Mouse (Mus musculus) intestine, embryonic 15.5 days (tissue): ENCODE measurements around the gene Gpx3. TPM values are rescaled to one million over a fixed set of nuclear protein-coding genes. Genes with fewer than 3 reads are reported as not detected.

Experiments used
- ATAC-seq: fragments of 200-750 bp; cut with Nextera tagmentation; 2 replicates; pipeline ENCODE4 v1.8.0; 2017; ENCODE audit warnings: moderate TSS enrichment, moderate library complexity
- H3K27ac ChIP-seq: fragments of 300-500 bp; sonication (generic); 2 replicates; pipeline ENCODE4 v1.5.1; 2015; ENCODE audit warnings: mild to moderate bottlenecking, inconsistent platforms
- H3K27me3 ChIP-seq: fragments of 300-500 bp; sonication (generic); replicated peaks from 2 replicates; pipeline ENCODE4 v1.6.1; 2015; ENCODE audit warnings: inconsistent platforms
- H3K36me3 ChIP-seq: fragments of 300-500 bp; sonication (generic); 2 replicates; pipeline ENCODE4 v1.6.1; 2015; ENCODE audit warnings: inconsistent platforms
- H3K4me1 ChIP-seq: fragments of 300-500 bp; sonication (generic); replicated peaks from 2 replicates; pipeline ENCODE4 v1.6.1; 2015; ENCODE audit warnings: inconsistent platforms
- H3K4me2 ChIP-seq: fragments of 300-500 bp; sonication (generic); replicated peaks from 2 replicates; pipeline ENCODE4 v1.6.1; 2015; ENCODE audit warnings: mild to moderate bottlenecking, inconsistent platforms
- H3K4me3 ChIP-seq: fragments of 300-500 bp; sonication (generic); replicated peaks from 2 replicates; pipeline ENCODE4 v1.5.1; 2015; ENCODE audit warnings: inconsistent platforms
- H3K9ac ChIP-seq: fragments of 300-500 bp; sonication (generic); 2 replicates; pipeline ENCODE4 v1.6.1; 2015; ENCODE audit warnings: inconsistent platforms
- H3K9me3 ChIP-seq: fragments of 300-500 bp; sonication (generic); 2 replicates; pipeline ENCODE4 v1.6.1; 2016; ENCODE audit warnings: inconsistent platforms
- WGBS: fragments of 180-500 bp; shearing (Covaris S2); methylation state at CpG from one replicate; pipeline ENCODE4 v1.1.7; 2015; 5-methylcytosine and 5-hydroxymethylcytosine counted together
- polyA plus RNA-seq: library from polyadenylated mRNA; unstranded; fragments of >200 nt; fragmentation: Nextera tagmentation; extraction: Ambion mirVana; gene quantifications from 2 replicates; pipeline ENCODE4 v1.2.1, GENCODE M21; 2015

Gene Gpx3
- polyA plus RNA-seq, 1 experiment from 2014 or later = 308 TPM

GRCm38 (mm10) chr11:54907259-54907658 is 5.0 kb downstream of the Gpx3 start:
- no peak for ATAC-seq
- Histone ChIP-seq H3K27me3 (no peaks in the 10 kb centered on the region), H3K9ac (no peak overlapping the region), H3K4me1 (peaks cover 40% of the 10 kb centered on the region), H3K36me3 (peaks cover 31% of the 10 kb centered on the region), H3K27ac (no peak overlapping the region), H3K9me3 (no peaks in the 10 kb centered on the region), H3K4me3 (no peak overlapping the region), H3K4me2 (no peak overlapping the region)
- WGBS = 84% methylated on average over 5 of the region's 5 CpGs

- H3K36me3 ChIP-seq = peaks cover 37% of the 10 kb centered on the region
- H3K4me3 ChIP-seq = no peak overlapping the region
- WGBS = 90% methylated on average over 11 of the region's 11 CpGs
- H3K4me1 ChIP-seq = peaks cover 23% of the 10 kb centered on the region
- H3K27ac ChIP-seq = no peak overlapping the region
- no peaks in the 10 kb centered on the region for H3K9me3 ChIP-seq
- no peak for ATAC-seq
- H3K27me3 ChIP-seq = no peaks in the 10 kb centered on the region
- H3K4me2 ChIP-seq = no peak overlapping the region
- no peak overlapping the region for H3K9ac ChIP-seq
Measured at GRCm38 (mm10) chr11:54909273-54909672, 7.0 kb downstream of the Gpx3 start.

- Histone ChIP-seq H3K36me3 (peaks cover 46% of the 10 kb centered on the region), H3K27ac (no peak overlapping the region), H3K4me3 (no peak overlapping the region), H3K4me1 (peaks cover 16% of the 10 kb centered on the region), H3K9ac (no peak overlapping the region), H3K27me3 (no peaks in the 10 kb centered on the region), H3K9me3 (no peaks in the 10 kb centered on the region), H3K4me2 (no peak overlapping the region)
- WGBS = 86% methylated on average over 12 of the region's 12 CpGs
- no peak for ATAC-seq
Measured at GRCm38 (mm10) chr11:54910081-54910665, 7.9 kb downstream of the Gpx3 start.

- WGBS = 93% methylated on average over 3 of the region's 3 CpGs
- peaks cover 50% of the 10 kb centered on the region for H3K36me3 ChIP-seq
Measured at GRCm38 (mm10) chr11:54911201-54911600, 8.9 kb downstream of the Gpx3 start.

GRCm38 (mm10) chr11:54911671-54912502 is 9.6 kb downstream of the Gpx3 start:
- Histone ChIP-seq H3K4me3 (no peak overlapping the region), H3K27me3 (no peaks in the 10 kb centered on the region), H3K4me1 (0 out of 2 replicates have a peak, but pooled peaks cover under 1% of the 10 kb centered on the region), H3K36me3 (peaks cover 55% of the 10 kb centered on the region), H3K4me2 (no peak overlapping the region), H3K27ac (no peak overlapping the region), H3K9me3 (no peaks in the 10 kb centered on the region), H3K9ac (no peak overlapping the region)
- no peak for ATAC-seq
- 70% methylated on average over 7 of the region's 7 CpGs for WGBS

More at GRCm38 (mm10) chr11:54911201-54911600, 8.9 kb downstream of the Gpx3 start:
- ATAC-seq = no peak
- Histone ChIP-seq H3K4me3 (no peak overlapping the region), H3K27me3 (no peaks in the 10 kb centered on the region), H3K4me2 (no peak overlapping the region), H3K4me1 (peaks cover 7% of the 10 kb centered on the region; the same call in 1 of the 2 replicates), H3K27ac (no peak overlapping the region), H3K9ac (no peak overlapping the region), H3K9me3 (no peaks in the 10 kb centered on the region)

- WGBS = 81% methylated on average over 9 of the region's 9 CpGs
- Histone ChIP-seq H3K27ac (no peak overlapping the region), H3K4me3 (no peak overlapping the region), H3K36me3 (peaks cover 63% of the 10 kb centered on the region), H3K4me2 (no peak overlapping the region), H3K9ac (no peak overlapping the region), H3K4me1 (no peaks in the 10 kb centered on the region), H3K27me3 (no peaks in the 10 kb centered on the region), H3K9me3 (no peaks in the 10 kb centered on the region)
- ATAC-seq = no peak
Measured at GRCm38 (mm10) chr11:54912503-54913316, 10.5 kb downstream of the Gpx3 start.

GRCm38 (mm10) chr11:54913841-54914240 is 11.6 kb downstream of the Gpx3 start:
- no peak overlapping the region for H3K4me3 ChIP-seq
- H3K4me2 ChIP-seq = no peak overlapping the region
- no peak for ATAC-seq
- no peaks in the 10 kb centered on the region for H3K27me3 ChIP-seq
- H3K4me1 ChIP-seq = no peaks in the 10 kb centered on the region
- H3K27ac ChIP-seq = no peak overlapping the region
- WGBS = 91% methylated on average over 5 of the region's 5 CpGs
- peaks cover 67% of the 10 kb centered on the region for H3K36me3 ChIP-seq
- H3K9ac ChIP-seq = no peak overlapping the region
- H3K9me3 ChIP-seq = no peaks in the 10 kb centered on the region

- Histone ChIP-seq H3K4me1 (peaks cover 14% of the 10 kb centered on the region), H3K4me2 (no peak overlapping the region), H3K9ac (no peak overlapping the region), H3K27ac (no peak overlapping the region), H3K4me3 (no peak overlapping the region), H3K36me3 (peaks cover 50% of the 10 kb centered on the region), H3K27me3 (no peaks in the 10 kb centered on the region), H3K9me3 (no peaks in the 10 kb centered on the region)
- 94% methylated on average over 7 of the region's 7 CpGs for WGBS
- ATAC-seq = no peak
Measured at GRCm38 (mm10) chr11:54917461-54917860, 15.2 kb downstream of the Gpx3 start.

GRCm38 (mm10) chr11:54918273-54918672 is 16.0 kb downstream of the Gpx3 start:
- ATAC-seq = no peak
- H3K27me3 ChIP-seq = no peaks in the 10 kb centered on the region
- no peak overlapping the region for H3K4me3 ChIP-seq
- no peak overlapping the region for H3K27ac ChIP-seq
- no peak overlapping the region for H3K4me2 ChIP-seq
- no peak overlapping the region for H3K9ac ChIP-seq
- H3K9me3 ChIP-seq = no peaks in the 10 kb centered on the region
- H3K36me3 ChIP-seq = peaks cover 56% of the 10 kb centered on the region
- 91% methylated on average over 4 of the region's 4 CpGs for WGBS
- peaks cover 14% of the 10 kb centered on the region for H3K4me1 ChIP-seq

- peak; percentile 92 for ATAC-seq
- H3K4me1 ChIP-seq = peaks cover 14% of the 10 kb centered on the region
- H3K27ac ChIP-seq = peak overlapping the region; percentile 84
- no peaks in the 10 kb centered on the region for H3K27me3 ChIP-seq
- H3K9ac ChIP-seq = no peak overlapping the region
- peaks cover 39% of the 10 kb centered on the region for H3K36me3 ChIP-seq
- 57% methylated on average over 11 of the region's 11 CpGs for WGBS
- H3K9me3 ChIP-seq = no peaks in the 10 kb centered on the region
- no peak overlapping the region for H3K4me3 ChIP-seq
- H3K4me2 ChIP-seq = no peak overlapping the region
Measured at GRCm38 (mm10) chr11:54920127-54920972, 18.1 kb downstream of the Gpx3 start.

- 58% methylated on average over 6 of the region's 6 CpGs for WGBS
- no peak overlapping the region for H3K9ac ChIP-seq
- H3K36me3 ChIP-seq = peaks cover 40% of the 10 kb centered on the region
- H3K4me1 ChIP-seq = peaks cover 14% of the 10 kb centered on the region
- H3K27ac ChIP-seq = peak overlapping the region; percentile 84
- H3K9me3 ChIP-seq = no peaks in the 10 kb centered on the region
- ATAC-seq = no peak
- no peaks in the 10 kb centered on the region for H3K27me3 ChIP-seq
- no peak overlapping the region for H3K4me3 ChIP-seq
- no peak overlapping the region for H3K4me2 ChIP-seq
Measured at GRCm38 (mm10) chr11:54920973-54921580, 18.8 kb downstream of the Gpx3 start.
